Mouse (Mus musculus): Measurements from ENCODE around the gene Runx2.

- TF ChIP-seq CTCF (IDR thresholded peaks at IDR 0.05; ENCODE audit: extremely low read depth, insufficient read length, insufficient replicate concordance, low read depth, low read length) (no peak), POLR2A (IDR thresholded peaks at IDR 0.05; ENCODE audit: low read depth, low read length) (no peak)
Observed at GRCm38 (mm10) chr17:44766975-44767374, 47.6 kb downstream of the Runx2 start.
